Mouse (Mus musculus): ENCODE data around the gene Cep126. TPM values are rescaled to one million over a fixed set of nuclear protein-coding genes. Genes with fewer than 3 reads are reported as not detected.

Cep126 gene
- total RNA-seq (2021) (10 to 100 TPM; 10.6 to 13.2 TPM), polyA plus RNA-seq (2012; rRNA removed) (0.97 and 1.1 TPM in 2 replicates)
- long read RNA-seq, transcript Cep126-201 (11 exons, 3,819 nt) = major isoform, 5 of 10 reads
- long read RNA-seq, partial matches to known transcripts = 2 of 10 reads
- long read RNA-seq, other reads (novel, unspliced or antisense) = 3 of 10 reads

GRCm38 (mm10) chr9:8134117-8134574 lies at the start of gene Cep126:
Gene Cep126, minus strand, starts transcription at chr9:8134294.
- peak; percentile 94 for DNase-seq

GRCm38 (mm10) chr9:8179554-8179953 lies 45.5 kb upstream of the Cep126 start:
- no peak for DNase-seq

GRCm38 (mm10) chr9:8177099-8177498 lies 43.0 kb upstream of the Cep126 start:
- DNase-seq = no peak

- DNase-seq = no peak
Observed at GRCm38 (mm10) chr9:8157011-8157410, 22.9 kb upstream of the Cep126 start.

- DNase-seq = peak; percentile 45
Observed at GRCm38 (mm10) chr9:8139501-8139900, 5.4 kb upstream of the Cep126 start.

GRCm38 (mm10) chr9:8133586-8134115 lies 443 bp downstream of the Cep126 start:
- DNase-seq = no peak

GRCm38 (mm10) chr9:8123495-8123894 lies 10.6 kb downstream of the Cep126 start:
- no peak for DNase-seq

- DNase-seq = no peak
Observed at GRCm38 (mm10) chr9:8114516-8114915, 19.6 kb downstream of the Cep126 start.

GRCm38 (mm10) chr9:8103050-8103449 lies 31.0 kb downstream of the Cep126 start:
- peak; percentile 19 for DNase-seq

- no peak for DNase-seq
Observed at GRCm38 (mm10) chr9:8100962-8101361, 33.1 kb downstream of the Cep126 start.

- no peak for DNase-seq
Observed at GRCm38 (mm10) chr9:8078882-8079281, 55.2 kb downstream of the Cep126 start.

GRCm38 (mm10) chr9:8074345-8074744 lies 59.7 kb downstream of the Cep126 start:
- peak; percentile 29 for DNase-seq

GRCm38 (mm10) chr9:8073203-8073755 lies 60.8 kb downstream of the Cep126 start:
- DNase-seq = no peak

GRCm38 (mm10) chr9:8059636-8060035 lies 74.5 kb downstream of the Cep126 start:
- no peak for DNase-seq

GRCm38 (mm10) chr9:8054831-8055230 lies 79.3 kb downstream of the Cep126 start:
- DNase-seq = no peak

- DNase-seq = no peak
Observed at GRCm38 (mm10) chr9:8043044-8043387, 91.1 kb downstream of the Cep126 start.

- DNase-seq = peak; percentile 99
Observed at GRCm38 (mm10) chr9:8042338-8043043, 91.6 kb downstream of the Cep126 start, which contains the start of gene Cfap300. Gene Cfap300, minus strand, starts transcription at chr9:8042823.

- no peak for DNase-seq
Observed at GRCm38 (mm10) chr9:8035546-8035945, 98.5 kb downstream of the Cep126 start.

GRCm38 (mm10) chr9:8035091-8035490 lies 99.0 kb downstream of the Cep126 start:
- no peak for DNase-seq

- no peak for DNase-seq
Observed at GRCm38 (mm10) chr9:8034143-8034542, 100.0 kb downstream of the Cep126 start.

GRCm38 (mm10) chr9:8032847-8033246 lies 101.2 kb downstream of the Cep126 start:
- no peak for DNase-seq
